Mouse (Mus musculus) megakaryocyte, embryonic 14.5 days (primary cell): ENCODE measurements around the gene Gpc5.

ENCODE experiments used
- FLI1 ChIP-seq: IDR thresholded peaks from 2 replicates; pipeline ENCODE4 v1.6.1; 2012; ENCODE audit warnings: low read length, inconsistent platforms, mixed read lengths
- GATA1 ChIP-seq: IDR thresholded peaks from 3 replicates; pipeline ENCODE4 v1.6.1; 2012; ENCODE audit warnings: mixed read lengths, low read length, inconsistent platforms, borderline replicate concordance

GRCm38 (mm10) chr14:115148821-115149220 is 56.8 kb downstream of the Gpc5 start:
- no peak for TF ChIP-seq GATA1
- no peak for TF ChIP-seq FLI1
